Mouse (Mus musculus) megakaryocyte-erythroid progenitor cell, adult 5-6 weeks (primary cell): ENCODE results near the gene Plekhf1. TPM values are rescaled to one million over a fixed set of nuclear protein-coding genes. Genes with fewer than 3 reads are reported as not detected.

Source experiments
- total RNA-seq, 2 experiments: library from RNA; stranded (forward) in 1 of 2; stranded (reverse) in 1 of 2; fragments of 200-1000, 215-1000 nt in 1 of 2; fragments of >200 nt in 1 of 2; fragmentation: Nextera tagmentation in 1 of 2; gene quantifications; 2 replicates each; pipeline ENCODE4 v1.2.3; 2014 to 2017

The Plekhf1 gene
- total RNA-seq, 2 experiments from 2014 or later, result 0.42 to 1.0 TPM

Other genes with a start within 250 kb of the Plekhf1 start
- gene Uri1, start 204.5 kb downstream of the Plekhf1 start, total RNA-seq (2014; fragmentation: Nextera tagmentation), result 45.5 and 75.1 TPM in 2 replicates
- gene Uri1, start 204.5 kb downstream of the Plekhf1 start, total RNA-seq (2017), result 72.2 and 75.2 TPM in 2 replicates
- gene Ccne1, start 120.5 kb downstream of the Plekhf1 start, total RNA-seq (2014; fragmentation: Nextera tagmentation), result 111 and 130 TPM in 2 replicates
- gene Ccne1, start 120.5 kb downstream of the Plekhf1 start, total RNA-seq (2017), result 99.0 and 164 TPM in 2 replicates
- gene 1600014C10Rik, start 44.8 kb downstream of the Plekhf1 start, total RNA-seq (2014; fragmentation: Nextera tagmentation), result 8.6 and 9.2 TPM in 2 replicates
- 4.9 and 9.2 TPM in 2 replicates for gene 1600014C10Rik, start 44.8 kb downstream of the Plekhf1 start, total RNA-seq (2017)
- 25.7 and 42.9 TPM in 2 replicates for gene Pop4, start 43.4 kb upstream of the Plekhf1 start, total RNA-seq (2014; fragmentation: Nextera tagmentation)
- 50.6 and 65.2 TPM in 2 replicates for gene Pop4, start 43.4 kb upstream of the Plekhf1 start, total RNA-seq (2017)